Mouse (Mus musculus) lung, embryonic 16.5 days (tissue): ENCODE data around the gene Zfp747. TPM values are rescaled to one million over a fixed set of nuclear protein-coding genes. Genes with fewer than 3 reads are reported as not detected.
"Not testable (repeated sequence)": the region's sequence is repeated elsewhere in the genome, so short reads cannot be mapped to it uniquely, and the experiment has no call there.

Experiments used
- ATAC-seq: fragments of 200-750 bp; cut with Nextera tagmentation; 2 replicates; pipeline ENCODE4 v1.8.0; 2017; ENCODE audit warnings: low read depth, mild to moderate bottlenecking, moderate library complexity
- H3K27ac ChIP-seq: fragments of 300-500 bp; sonication (generic); 2 replicates; pipeline ENCODE4 v1.5.1; 2014; ENCODE audit warnings: mild to moderate bottlenecking, control low read depth, low read length
- H3K27me3 ChIP-seq: fragments of 300-500 bp; sonication (generic); 2 replicates; pipeline ENCODE4 v1.6.1; 2014; ENCODE audit warnings: low read depth, low read length, mixed read lengths; ENCODE audit not compliant: control insufficient read depth, insufficient read depth
- H3K36me3 ChIP-seq: fragments of 300-500 bp; sonication (generic); 2 replicates; pipeline ENCODE4 v1.6.1; 2014; ENCODE audit warnings: low read length; ENCODE audit not compliant: control insufficient read depth, insufficient read depth
- H3K4me1 ChIP-seq: fragments of 300-500 bp; sonication (generic); replicated peaks from 2 replicates; pipeline ENCODE4 v1.6.1; 2014; ENCODE audit warnings: low read length, mixed read lengths; ENCODE audit not compliant: control insufficient read depth, insufficient read depth
- H3K4me2 ChIP-seq: fragments of 300-500 bp; sonication (generic); 2 replicates; pipeline ENCODE4 v1.6.1; 2014; ENCODE audit warnings: low read depth, low read length, control low read depth
- H3K4me3 ChIP-seq: fragments of 300-500 bp; sonication (generic); 2 replicates; pipeline ENCODE4 v1.5.1; 2014; ENCODE audit warnings: mild to moderate bottlenecking, low read length, control low read depth
- H3K9ac ChIP-seq: fragments of 300-500 bp; sonication (generic); 2 replicates; pipeline ENCODE4 v1.6.1; 2014; ENCODE audit warnings: low read length, control low read depth
- H3K9me3 ChIP-seq: fragments of 300-500 bp; sonication (generic); 2 replicates; pipeline ENCODE4 v1.6.1; 2016; ENCODE audit warnings: low read length; ENCODE audit not compliant: control insufficient read depth
- WGBS: fragments of 180-500 bp; shearing (Covaris S2); extraction: QIAGEN DNeasy Blood & Tissue Kit; methylation state at CpG from one replicate; pipeline ENCODE4 v1.1.7; 2014; 5-methylcytosine and 5-hydroxymethylcytosine counted together
- polyA plus RNA-seq: library from polyadenylated mRNA; unstranded; fragments of >200 nt; fragmentation: Nextera tagmentation; extraction: Ambion mirVana; gene quantifications from 2 replicates; pipeline ENCODE4 v1.2.1, GENCODE M21; 2015

Gene Zfp747
- polyA plus RNA-seq, 1 experiment from 2014 or later, result 8.4 TPM

DNA sequence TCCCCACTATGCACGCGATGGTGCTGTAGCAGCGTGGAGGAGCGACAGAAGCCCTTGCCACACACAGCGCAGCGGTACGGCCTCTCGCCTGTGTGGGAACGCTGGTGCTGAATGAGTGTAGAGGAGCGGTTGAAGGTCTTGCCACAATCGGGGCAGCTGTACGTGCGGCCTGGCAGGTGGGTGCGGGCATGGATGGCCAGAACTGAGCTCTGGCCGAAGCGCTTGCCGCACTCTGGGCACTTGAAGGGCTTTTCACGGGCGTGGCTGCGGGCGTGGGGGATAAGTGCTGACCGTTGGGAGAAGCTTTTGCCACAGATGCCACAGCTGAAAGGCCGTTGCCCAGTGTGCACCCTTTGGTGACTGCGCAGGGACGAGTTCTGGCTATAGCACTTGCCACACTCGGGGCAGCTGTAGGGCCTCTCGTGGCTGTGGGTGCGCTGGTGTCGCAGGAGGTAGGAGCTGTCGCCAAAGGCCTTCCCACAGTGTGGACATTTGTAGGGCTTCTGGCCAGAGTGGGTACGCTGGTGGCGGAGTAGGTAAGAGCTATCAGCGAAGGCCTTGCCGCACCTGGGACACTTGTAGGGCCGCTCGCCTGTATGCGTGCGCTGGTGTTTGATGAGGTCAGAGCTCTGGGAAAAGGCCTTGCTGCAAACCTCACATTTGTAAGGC lies 32.4 kb downstream of the Zfp747 start:
- no peak overlapping the region for H3K4me2 ChIP-seq
- H3K4me1 ChIP-seq, result peaks cover 14% of the 10 kb centered on the region
- no peak for ATAC-seq
- WGBS, result 90% methylated on average over 38 of the region's 38 CpGs
- no peak overlapping the region for H3K27ac ChIP-seq
- no peaks in the 10 kb centered on the region for H3K27me3 ChIP-seq
- no peak overlapping the region for H3K4me3 ChIP-seq
- peaks cover 22% of the 10 kb centered on the region for H3K36me3 ChIP-seq
- no peak overlapping the region; the same call in 1 of the 2 replicates for H3K9ac ChIP-seq
- H3K9me3 ChIP-seq, result no peaks in the 10 kb centered on the region

DNA sequence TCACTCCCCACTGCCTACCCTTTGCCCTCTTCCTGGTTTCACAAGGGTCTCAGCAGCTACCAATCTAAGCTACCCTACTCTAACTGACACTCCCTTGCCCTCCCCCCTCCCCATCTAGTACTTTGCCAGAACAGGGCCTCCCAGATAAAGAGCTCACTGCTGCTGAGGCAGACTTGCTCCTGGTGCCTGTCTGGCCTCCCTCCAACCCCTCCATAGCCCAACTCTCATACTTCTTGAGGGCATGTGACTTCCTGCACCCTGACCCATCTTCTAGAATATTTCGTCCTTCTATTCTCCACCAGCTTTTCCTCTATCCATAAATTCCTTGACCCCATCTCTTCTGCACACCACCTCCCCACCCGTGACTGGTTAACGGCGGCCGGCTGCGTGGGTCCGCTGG lies 33.0 kb downstream of the Zfp747 start:
- H3K36me3 ChIP-seq, result peaks cover 22% of the 10 kb centered on the region
- H3K4me1 ChIP-seq, result peaks cover 14% of the 10 kb centered on the region
- WGBS, result 92% methylated on average over 7 of the region's 7 CpGs
- H3K4me2 ChIP-seq, result no peak overlapping the region
- H3K4me3 ChIP-seq, result no peak overlapping the region
- no peak overlapping the region; the same call in 1 of the 2 replicates for H3K9ac ChIP-seq
- H3K27me3 ChIP-seq, result no peaks in the 10 kb centered on the region
- H3K9me3 ChIP-seq, result no peaks in the 10 kb centered on the region
- no peak overlapping the region for H3K27ac ChIP-seq
- no peak for ATAC-seq

DNA sequence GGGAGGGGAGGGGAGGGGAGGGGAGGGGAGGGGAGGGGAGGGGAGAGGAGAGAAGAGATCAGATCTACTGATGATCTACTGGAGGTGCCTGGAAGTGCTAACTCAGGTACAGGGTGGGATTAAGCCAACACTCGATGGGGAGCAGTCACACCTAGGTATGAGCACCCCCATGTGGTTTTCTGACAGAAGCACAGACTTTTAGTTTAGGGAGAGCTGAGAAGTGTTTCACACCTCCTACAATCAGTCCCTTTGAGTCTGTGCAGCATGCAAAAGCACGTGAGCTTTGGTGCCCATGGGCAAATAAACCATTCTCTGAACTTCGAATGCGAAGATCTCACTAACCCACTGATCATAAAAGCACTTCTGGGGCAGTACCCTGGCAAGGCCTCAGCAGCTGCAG lies 33.5 kb downstream of the Zfp747 start:
- 56% methylated on average over 4 of the region's 4 CpGs for WGBS
- no peaks in the 10 kb centered on the region for H3K9me3 ChIP-seq

DNA sequence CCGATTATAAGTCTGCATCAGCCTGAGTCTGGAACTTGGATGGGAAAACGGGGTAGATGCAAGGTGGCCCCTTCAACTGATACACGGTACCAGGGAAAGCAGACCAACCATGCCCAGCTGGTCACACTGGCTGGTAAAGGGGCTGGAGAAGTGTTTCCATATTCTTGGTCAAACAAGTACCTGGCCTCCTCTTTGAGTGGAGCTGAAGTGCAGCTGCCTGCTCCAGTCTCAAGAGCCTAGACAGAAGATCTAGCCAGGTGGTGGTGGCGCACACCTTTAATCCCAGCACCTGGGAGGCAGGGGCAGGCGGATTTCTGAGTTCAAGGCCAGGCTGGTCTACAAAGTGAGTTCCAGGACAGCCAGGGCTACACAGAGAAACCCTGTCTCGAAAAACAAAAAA lies 34.0 kb downstream of the Zfp747 start:
- Histone ChIP-seq H3K4me1 (peaks cover 12% of the 10 kb centered on the region), H3K36me3 (peaks cover 22% of the 10 kb centered on the region)
- ATAC-seq, H3K4me2 ChIP-seq, H3K27ac ChIP-seq, H3K27me3 ChIP-seq, H3K4me3 ChIP-seq, H3K9ac ChIP-seq, H3K9me3 ChIP-seq: not testable (repeated sequence)
- 79% methylated on average over 6 of the region's 6 CpGs for WGBS

More for the DNA sequence above, 33.5 kb downstream of the Zfp747 start:
- Histone ChIP-seq H3K27me3 (no peaks in the 10 kb centered on the region), H3K4me1 (peaks cover 14% of the 10 kb centered on the region), H3K4me2 (no peak overlapping the region), H3K4me3 (no peak overlapping the region), H3K27ac (no peak overlapping the region), H3K36me3 (peaks cover 22% of the 10 kb centered on the region), H3K9ac (no peak overlapping the region)
- ATAC-seq, result no peak

DNA sequence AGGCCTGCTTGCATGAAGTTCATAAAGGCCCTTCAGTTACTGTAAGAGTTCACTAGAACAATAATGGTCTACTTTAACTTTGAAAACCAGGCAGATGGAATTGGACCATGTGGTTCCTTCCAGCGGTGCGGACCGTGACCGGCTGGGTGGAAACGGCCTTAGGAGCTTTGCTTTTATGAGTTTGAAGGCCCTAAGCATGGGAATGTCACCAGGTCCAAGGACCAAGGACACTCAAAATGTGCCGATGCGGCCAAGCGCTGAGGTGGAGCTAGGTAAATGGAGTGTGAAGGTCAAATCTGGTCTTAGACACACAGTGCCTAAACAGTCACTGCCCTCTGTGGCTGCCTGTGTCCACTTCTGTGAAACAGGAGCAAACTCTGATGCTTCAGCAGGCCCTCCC lies 34.5 kb downstream of the Zfp747 start:
- Histone ChIP-seq H3K27ac (no peak overlapping the region), H3K9ac (no peak overlapping the region)

DNA sequence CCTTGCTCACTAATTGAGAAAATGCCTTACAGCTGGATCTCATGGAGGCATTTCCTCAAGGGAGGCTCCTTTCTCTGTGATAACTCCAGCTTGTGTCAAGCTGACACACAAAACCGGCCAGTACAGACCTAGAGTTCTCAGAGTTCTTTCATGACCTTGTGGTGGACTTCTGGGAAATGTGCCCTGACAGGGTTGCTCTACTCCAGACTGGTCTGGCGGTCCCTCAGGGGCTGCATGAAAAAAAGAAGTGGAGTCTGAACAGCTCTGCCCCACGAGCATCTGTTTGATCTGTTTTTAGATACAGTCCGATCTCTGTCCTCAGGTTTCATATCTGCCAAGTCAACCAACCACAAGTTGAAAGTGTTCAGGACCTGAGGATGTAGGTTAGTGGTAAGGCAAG lies 38.2 kb downstream of the Zfp747 start:
- Histone ChIP-seq H3K9ac (no peak overlapping the region), H3K27ac (no peak overlapping the region), H3K4me2 (no peak overlapping the region), H3K4me1 (no peaks in the 10 kb centered on the region), H3K27me3 (no peaks in the 10 kb centered on the region), H3K4me3 (no peak overlapping the region), H3K9me3 (no peaks in the 10 kb centered on the region), H3K36me3 (peaks cover 11% of the 10 kb centered on the region)
- no peak for ATAC-seq
- 57% methylated on average over 4 of the region's 4 CpGs for WGBS

More for the DNA sequence above, 34.5 kb downstream of the Zfp747 start:
- Histone ChIP-seq H3K4me3 (no peak overlapping the region), H3K4me2 (no peak overlapping the region), H3K9me3 (no peaks in the 10 kb centered on the region), H3K36me3 (peaks cover 22% of the 10 kb centered on the region), H3K4me1 (peaks cover 9% of the 10 kb centered on the region), H3K27me3 (no peaks in the 10 kb centered on the region)
- 95% methylated on average over 8 of the region's 8 CpGs for WGBS
- ATAC-seq, result no peak

DNA sequence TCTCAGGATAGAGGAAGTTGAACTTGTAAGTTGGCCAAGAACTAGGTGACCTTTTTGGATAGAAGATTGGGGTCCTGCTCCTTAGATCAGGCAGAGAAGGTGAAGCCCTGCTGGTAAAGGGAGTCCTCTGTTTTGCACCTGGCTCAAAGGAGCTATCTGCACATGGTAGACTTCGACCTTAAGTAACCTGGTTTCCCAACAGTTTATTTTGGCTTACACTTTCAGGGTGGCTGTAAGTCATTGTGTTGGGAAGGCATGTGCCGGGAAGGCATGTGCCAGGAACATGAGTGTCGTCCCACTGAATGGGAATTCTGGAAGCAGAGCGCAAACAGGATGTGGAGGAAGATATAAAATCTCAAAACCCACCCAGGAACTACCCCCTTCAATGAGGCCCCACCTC lies 40.2 kb downstream of the Zfp747 start:
- 71% methylated on average over 4 of the region's 4 CpGs for WGBS
- Histone ChIP-seq H3K9ac (no peak overlapping the region), H3K36me3 (no peaks in the 10 kb centered on the region), H3K27me3 (no peaks in the 10 kb centered on the region), H3K27ac (no peak overlapping the region), H3K4me3 (no peak overlapping the region), H3K4me1 (no peaks in the 10 kb centered on the region), H3K9me3 (no peaks in the 10 kb centered on the region), H3K4me2 (no peak overlapping the region)
- ATAC-seq, result no peak

DNA sequence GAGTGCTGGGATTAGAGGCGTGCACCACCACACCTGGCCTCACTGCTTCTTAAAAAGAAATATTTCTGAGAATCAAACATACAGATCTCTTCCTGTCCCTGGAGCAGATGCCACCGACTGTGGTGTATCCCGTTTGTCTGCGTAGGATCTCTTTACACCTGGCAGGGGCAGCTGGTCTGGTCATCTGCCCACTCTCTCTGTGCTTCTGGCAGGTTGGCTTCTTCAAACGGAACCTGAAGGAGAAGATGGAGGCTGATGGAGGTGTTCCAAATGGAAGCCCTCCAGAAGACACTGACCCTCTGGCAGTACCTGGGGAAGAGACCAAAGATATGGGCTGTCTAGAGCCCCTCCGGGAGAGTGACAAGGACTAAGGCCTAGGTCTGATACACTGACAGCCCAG lies 42.6 kb downstream of the Zfp747 start:
- H3K4me3 ChIP-seq, result no peak overlapping the region
- no peak for ATAC-seq
- no peaks in the 10 kb centered on the region for H3K36me3 ChIP-seq
- no peak overlapping the region for H3K4me2 ChIP-seq
- H3K4me1 ChIP-seq, result no peaks in the 10 kb centered on the region
- WGBS, result 74% methylated on average over 6 of the region's 6 CpGs
- H3K27ac ChIP-seq, result no peak overlapping the region
- H3K9me3 ChIP-seq, result no peaks in the 10 kb centered on the region
- no peaks in the 10 kb centered on the region for H3K27me3 ChIP-seq
- H3K9ac ChIP-seq, result no peak overlapping the region

DNA sequence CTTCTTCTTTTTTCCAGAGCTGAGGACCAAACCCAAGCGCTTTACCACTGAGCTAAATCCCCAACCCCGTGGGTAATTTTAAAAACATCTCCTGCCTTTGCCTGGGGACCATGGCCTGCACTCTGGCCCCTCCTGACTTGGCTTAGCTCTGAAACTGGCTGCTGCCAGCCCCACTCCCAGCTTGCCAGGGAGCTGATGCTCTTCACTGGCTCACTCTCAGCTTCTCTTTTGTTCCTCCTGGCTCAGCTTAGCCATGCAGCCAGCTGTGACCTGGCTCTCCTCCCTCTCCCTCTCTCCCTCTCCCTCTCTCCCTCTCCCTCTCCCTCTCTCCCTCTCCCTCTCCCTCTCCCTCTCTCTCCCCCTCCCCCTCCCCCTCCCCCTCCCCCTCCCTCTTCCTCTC lies 49.2 kb downstream of the Zfp747 start:
- Histone ChIP-seq H3K4me3 (no peak overlapping the region), H3K9ac (no peak overlapping the region), H3K4me2 (no peak overlapping the region), H3K36me3 (no peaks in the 10 kb centered on the region), H3K27ac (no peak overlapping the region), H3K27me3 (no peaks in the 10 kb centered on the region), H3K9me3 (no peaks in the 10 kb centered on the region), H3K4me1 (no peaks in the 10 kb centered on the region)
- ATAC-seq, result no peak
- 77% methylated on average over 2 of the region's 2 CpGs for WGBS

DNA sequence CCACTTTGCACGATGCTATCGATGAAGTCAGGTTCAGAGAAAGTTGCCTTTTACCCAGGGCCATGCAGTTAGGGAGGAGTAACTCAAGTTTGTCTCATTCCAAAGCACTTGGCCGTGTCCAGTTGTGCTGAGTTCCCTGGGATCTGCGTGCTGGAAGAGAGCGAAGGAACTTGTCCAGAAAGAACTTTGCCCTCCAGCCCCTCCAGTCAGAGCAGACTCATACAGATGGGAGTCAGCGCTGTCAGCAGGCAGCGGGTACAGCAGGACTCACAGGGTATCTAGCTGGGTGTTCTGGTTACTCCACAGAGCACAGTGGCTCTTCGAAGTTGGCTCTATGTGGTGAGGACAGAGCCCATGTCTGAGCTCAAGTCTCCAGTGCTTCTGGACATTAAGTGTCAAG lies 50.3 kb downstream of the Zfp747 start:
- no peaks in the 10 kb centered on the region for H3K9me3 ChIP-seq
- 75% methylated on average over 8 of the region's 8 CpGs for WGBS
- no peaks in the 10 kb centered on the region for H3K36me3 ChIP-seq
- no peaks in the 10 kb centered on the region for H3K27me3 ChIP-seq
- H3K4me3 ChIP-seq, result no peak overlapping the region
- H3K9ac ChIP-seq, result no peak overlapping the region
- no peak for ATAC-seq
- H3K4me2 ChIP-seq, result no peak overlapping the region
- H3K27ac ChIP-seq, result no peak overlapping the region
- H3K4me1 ChIP-seq, result no peaks in the 10 kb centered on the region
